Mouse (Mus musculus) heart, adult 2 months (tissue): ENCODE data around the gene Zc3h12c.
"Not testable (repeated sequence)": the region's sequence is repeated elsewhere in the genome, so short reads cannot be mapped to it uniquely, and the experiment has no call there.

Source experiments
- CTCF ChIP-seq: fragments of 200-600 bp; IDR thresholded peaks from 2 replicates; pipeline ENCODE4 v1.8.1; 2022; ENCODE audit warnings: antibody characterized with exemption, mild to moderate bottlenecking, moderate library complexity
- POLR2A ChIP-seq: fragments of 200-500 bp; IDR thresholded peaks from 2 replicates; pipeline ENCODE4 v1.6.1; 2011; ENCODE audit warnings: mild to moderate bottlenecking, low read depth, low read length, control low read depth; ENCODE audit not compliant: insufficient read depth

- TF ChIP-seq CTCF, POLR2A: not testable (repeated sequence)
These were observed 97.0 kb downstream of the Zc3h12c start for GRCm38 (mm10) chr9:52071352-52071751.
